Mouse (Mus musculus) left cerebral cortex, postnatal 4 days (tissue): Measurements from ENCODE around the gene Pip5k1c. TPM values are rescaled to one million over a fixed set of nuclear protein-coding genes. Genes with fewer than 3 reads are reported as not detected.
A peak's percentile ranks its signal among the peaks of the same experiment; 100 is the strongest.

Experiments used
- DNase-seq: peaks from one replicate; pipeline ENCODE4 v3.0.0-alpha.2; 2022
- intact Hi-C: fragments of 180-260 bp; cut with DNase I; formaldehyde crosslinking; loops from one replicate; pipeline ENCODE4 v1.15.1; 2025
- total RNA-seq, 2 experiments: library from RNA; stranded (reverse); gene quantifications; 2 replicates each; pipeline ENCODE4 v1.2.3; 2021

The Pip5k1c gene
- total RNA-seq, 2 experiments from 2014 or later: 295 to 304 TPM

DNA sequence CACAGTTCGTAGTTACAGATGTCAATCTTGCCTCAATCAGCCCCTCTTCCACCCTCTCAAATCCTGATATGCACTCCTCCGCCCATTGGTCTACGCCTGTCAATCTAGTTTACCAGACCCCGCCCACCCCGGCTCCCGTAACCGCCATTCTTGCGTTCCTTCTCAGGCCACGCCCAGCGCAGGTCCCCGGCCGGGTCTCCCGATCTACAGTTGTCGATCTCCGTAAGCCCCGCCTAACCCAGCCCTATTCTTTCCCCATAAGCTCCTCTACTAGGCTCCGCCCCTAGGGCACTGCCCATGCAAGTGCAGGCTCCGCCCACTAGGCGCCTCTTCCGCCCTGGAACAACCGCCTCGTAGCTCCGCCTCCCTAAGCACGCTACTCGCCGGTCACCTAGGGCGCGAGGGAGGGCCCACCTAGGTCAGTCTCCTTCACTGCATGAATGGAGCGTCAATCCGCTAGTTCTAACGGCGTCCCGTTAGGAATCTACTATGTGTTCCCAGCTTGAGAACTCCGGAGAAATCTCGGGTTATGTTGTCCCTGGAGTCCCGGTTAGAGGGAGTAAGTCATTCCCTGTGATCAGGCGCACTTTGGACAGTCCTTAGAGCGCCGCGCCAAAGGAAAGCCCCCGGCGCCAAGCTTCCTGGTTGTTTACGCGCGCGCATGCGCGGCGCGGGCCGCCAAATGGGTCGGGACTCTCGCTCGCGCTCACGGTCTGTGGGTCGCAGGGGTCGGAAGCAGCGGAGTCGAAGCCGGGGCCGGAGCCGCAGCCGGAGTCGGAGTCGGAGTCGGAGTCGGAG lies 28.0 kb downstream of the Pip5k1c start, which contains the start of gene Cactin:
Gene Cactin (plus strand): TSS at position 554 of the 798 bp plus-strand sequence.
- peak; percentile 100 for DNase-seq
- intact Hi-C loops: no loop called here

DNA sequence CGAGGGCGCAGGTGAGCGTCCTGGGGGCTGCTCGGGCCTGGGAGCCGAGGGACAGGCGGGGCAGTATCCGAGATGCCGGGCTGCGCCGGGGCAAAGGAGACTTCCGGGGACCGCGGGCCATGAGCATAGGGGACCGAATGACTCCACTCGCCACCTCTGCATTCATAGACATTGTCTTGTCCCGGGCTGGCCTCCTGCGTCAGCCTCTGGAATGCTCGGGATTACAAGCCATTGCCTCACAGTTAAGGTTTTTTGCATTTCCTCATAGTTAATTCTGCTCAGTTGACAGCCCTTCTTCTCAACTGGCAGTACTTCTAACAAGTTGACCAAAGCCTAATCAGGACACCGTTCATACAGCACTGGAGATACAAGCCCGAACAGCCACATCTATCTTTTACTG lies 28.7 kb downstream of the Pip5k1c start:
- intact Hi-C loops: no loop called here
- no peak for DNase-seq

DNA sequence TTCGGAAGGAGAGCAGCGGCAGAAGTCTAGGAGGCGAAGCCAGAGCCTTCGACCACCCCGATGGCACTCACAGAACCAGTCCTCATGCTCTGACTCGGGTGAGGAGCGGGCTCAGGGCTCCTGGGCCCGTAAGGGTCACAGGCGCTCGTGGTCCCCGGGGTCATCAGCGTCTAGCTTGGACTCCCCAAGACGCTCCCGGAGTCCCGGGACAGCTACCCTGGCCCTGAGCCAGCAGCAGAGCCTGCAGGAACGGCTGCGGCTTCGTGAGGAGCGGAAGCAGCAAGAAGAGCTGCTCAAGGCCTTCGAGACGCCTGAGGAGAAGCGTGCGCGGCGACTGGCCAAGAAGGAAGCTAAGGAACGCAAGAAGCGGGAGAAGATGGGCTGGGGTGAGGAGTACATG lies 29.7 kb downstream of the Pip5k1c start:
- intact Hi-C loops: no loop called here

DNA sequence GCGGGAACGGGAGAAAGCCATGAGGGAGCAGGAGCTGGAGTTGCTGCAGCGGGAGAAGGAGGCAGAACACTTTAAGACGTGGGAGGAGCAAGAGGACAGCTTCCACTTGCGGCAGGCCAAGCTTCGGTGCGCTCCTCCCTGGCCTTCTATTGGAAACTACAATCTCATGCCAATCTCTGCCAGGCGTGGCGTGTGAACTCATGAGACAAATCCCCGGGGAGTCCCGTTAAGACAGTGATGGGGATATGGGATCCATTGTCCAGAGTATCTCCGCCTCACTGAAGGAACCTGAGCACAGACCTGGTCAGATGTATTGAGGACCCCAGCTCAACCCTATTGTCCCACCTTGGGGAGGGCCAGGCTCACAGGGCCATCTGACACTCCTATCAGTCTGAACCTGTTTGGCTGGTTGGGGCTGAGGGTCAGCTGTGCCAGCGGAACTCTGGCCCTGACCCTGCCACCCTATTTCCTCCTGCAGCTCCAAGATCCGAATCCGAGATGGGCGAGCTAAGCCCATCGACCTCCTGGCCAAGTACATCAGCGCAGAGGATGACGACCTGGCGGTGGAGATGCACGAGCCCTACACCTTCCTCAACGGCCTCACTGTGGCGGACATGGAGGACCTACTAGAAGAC lies 30.5 kb downstream of the Pip5k1c start:
- intact Hi-C loops: no loop called here
- DNase-seq: no peak

More for the DNA sequence above, 29.7 kb downstream of the Pip5k1c start:
- DNase-seq: no peak

DNA sequence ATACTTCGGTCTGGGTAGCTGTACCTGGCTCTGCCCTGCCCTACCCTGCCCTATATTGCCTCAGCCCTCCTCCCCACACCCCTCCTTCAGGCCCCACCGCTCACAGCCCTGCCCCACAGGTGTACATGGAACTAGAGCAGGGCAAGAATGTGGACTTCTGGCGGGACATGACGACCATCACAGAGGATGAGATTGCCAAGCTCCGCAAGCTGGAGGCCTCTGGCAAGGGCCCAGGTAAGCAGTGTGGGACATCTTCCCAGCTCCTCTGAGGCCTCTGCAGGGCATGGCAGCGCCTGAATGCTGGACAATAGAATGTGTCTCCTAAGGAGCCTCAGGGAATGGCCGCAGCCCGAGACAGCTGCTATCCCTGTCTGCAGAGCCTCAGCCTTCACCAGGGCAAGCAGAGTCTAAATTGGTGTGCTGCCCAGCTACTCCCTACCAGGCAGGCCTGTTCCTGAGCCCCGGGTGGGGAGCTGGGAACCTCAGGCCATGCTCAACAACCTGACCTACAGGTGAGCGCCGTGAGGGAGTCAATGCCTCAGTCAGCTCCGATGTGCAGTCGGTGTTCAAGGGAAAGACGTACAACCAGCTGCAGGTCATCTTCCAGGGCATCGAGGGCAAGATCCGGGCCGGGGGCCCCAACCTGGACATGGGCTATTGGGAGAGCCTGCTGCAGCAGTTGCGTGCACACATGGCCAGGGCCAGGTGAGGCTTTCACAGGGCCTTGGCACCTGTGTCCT lies 31.2 kb downstream of the Pip5k1c start:
- intact Hi-C loops: no loop called here
- DNase-seq: no peak

DNA sequence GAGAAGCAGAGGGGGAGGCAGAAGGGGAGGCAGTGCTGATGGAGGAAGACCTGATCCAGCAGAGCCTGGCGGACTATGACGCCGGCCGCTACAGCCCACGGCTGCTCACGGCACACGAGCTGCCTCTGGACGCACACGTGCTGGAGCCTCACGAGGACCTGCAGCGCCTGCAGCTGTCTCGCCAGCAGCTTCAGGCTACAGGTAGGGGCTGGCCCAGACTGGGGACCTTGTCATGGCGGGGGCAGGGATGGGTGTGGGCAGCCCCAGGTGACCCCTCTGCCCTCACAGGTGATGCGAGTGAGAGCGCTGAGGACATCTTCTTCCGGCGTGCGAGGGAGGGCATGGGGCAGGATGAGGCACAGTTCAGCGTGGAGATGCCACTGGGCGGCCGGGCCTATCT lies 32.4 kb downstream of the Pip5k1c start:
- no peak for DNase-seq
- intact Hi-C loops: no loop called here

DNA sequence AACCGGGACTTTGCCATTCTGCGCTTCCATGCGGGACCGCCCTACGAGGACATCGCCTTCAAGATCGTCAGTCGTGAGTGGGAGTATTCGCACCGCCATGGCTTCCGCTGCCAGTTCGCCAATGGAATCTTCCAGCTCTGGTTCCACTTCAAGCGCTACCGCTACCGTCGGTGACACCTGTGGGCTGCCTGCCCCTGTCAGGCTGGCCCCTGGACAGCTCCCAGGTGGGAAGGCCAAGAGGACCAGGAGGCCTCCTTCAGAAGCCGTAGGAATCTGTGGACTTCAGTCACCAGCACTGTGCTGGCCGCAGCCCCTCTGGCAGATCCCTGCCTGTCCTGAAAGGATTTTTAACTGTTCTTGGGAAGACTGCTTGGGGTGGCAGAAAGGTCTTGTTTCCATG lies 33.0 kb downstream of the Pip5k1c start:
- no peak for DNase-seq

DNA sequence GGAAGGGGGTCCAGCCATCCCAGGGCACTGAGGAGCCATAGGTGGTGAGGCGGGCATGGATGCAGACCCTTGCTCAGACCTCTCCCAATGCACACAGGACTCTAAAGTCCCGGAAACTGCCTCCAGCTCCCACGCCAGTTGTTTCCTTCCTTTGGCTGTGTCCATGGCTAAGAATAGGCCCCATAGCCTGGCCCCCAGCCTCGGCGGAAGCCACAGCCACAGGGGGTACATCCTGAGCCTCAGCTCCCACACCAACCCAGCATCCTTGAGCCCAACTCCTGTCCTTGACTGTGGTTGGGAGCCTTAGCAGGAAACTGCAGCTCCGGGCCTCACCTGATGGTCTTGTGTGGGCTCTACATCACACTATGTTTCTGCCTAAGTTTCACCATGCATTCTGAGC lies 34.1 kb downstream of the Pip5k1c start:
- DNase-seq: no peak
- intact Hi-C loops: no loop called here

More for the DNA sequence above, 33.0 kb downstream of the Pip5k1c start:
- intact Hi-C loops: no loop called here

DNA sequence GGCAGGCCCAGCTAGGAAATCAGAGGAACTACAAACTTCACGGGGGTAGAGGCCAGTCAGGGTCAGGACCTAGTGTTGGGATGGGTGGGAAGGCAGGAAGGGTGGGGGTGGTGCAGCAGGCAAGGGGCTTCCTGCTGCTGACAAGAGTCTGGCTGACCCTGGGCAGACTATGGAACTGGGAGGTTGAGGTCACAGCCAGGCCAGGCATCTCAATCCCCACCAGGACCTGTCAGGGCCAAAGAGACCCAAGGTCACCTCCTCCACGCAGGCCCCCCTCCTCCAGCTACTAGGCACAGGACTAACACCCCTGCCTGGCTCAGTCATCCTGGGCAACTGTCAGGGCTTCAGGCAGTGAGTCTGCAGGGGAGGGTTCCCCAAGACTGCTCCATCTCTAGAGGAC lies 35.2 kb downstream of the Pip5k1c start:
- intact Hi-C loops: no loop called here
- no peak for DNase-seq

DNA sequence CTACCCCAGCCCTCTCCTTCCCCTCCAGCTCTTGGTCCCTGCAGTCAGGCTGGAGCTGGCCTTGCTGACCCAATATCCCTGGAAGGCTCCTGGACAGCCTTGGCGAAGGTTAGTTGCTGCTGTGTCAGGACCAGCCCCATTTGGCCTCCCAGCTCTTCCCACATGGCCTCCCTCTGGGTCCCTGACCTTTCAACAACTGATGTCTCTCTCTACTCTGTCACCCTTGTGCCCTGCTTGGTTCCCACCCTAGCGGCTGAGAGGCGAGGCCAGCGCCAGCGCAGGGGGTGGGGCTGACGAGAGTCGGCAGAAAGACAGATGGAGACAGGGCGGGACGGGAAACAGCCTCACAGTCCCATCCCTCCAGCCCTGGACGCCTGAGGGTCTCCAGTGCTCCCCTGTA lies 35.6 kb downstream of the Pip5k1c start, which contains the start of gene Tbxa2r:
Gene Tbxa2r (plus strand): TSS at position 346 of the 400 bp plus-strand sequence.
- no peak for DNase-seq
- intact Hi-C loops: no loop called here

DNA sequence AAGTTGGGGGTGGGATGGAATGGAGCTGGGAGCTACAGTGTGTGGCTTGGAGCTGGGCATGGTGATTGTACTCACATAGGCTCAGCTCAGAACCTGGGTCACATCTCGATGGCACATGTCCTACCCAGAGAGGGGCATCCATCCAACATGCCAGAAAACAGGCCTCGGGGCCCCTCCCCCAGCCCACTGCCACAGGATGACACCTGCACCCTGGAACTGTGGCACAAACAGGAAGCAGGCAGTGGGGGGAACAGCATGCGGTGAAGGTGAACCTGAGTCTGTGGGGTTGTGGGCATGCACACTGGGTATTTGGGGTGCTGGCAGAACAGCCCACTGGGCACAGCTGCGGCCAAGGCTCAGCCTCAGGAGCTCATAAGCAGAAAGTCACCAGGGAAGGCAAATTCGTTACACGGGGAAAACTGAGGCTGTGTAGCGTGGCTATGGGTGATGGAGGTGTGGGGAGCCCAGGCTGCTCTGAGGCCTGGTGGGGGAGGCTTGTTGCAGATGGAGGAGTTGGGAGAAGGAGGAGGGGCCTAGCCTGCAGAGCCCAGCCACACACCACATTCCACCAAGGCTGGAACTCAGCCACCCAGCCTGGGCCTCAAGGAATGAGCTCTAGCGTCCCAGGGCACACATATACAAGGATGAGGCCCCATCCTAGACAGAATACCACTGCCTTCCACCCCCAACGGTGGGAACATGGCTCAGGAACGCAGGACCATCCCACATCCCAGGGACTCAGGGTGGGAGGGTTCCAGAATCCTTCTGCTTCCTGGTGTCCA lies 36.6 kb downstream of the Pip5k1c start:
- no peak for DNase-seq
- intact Hi-C loops: no loop called here

DNA sequence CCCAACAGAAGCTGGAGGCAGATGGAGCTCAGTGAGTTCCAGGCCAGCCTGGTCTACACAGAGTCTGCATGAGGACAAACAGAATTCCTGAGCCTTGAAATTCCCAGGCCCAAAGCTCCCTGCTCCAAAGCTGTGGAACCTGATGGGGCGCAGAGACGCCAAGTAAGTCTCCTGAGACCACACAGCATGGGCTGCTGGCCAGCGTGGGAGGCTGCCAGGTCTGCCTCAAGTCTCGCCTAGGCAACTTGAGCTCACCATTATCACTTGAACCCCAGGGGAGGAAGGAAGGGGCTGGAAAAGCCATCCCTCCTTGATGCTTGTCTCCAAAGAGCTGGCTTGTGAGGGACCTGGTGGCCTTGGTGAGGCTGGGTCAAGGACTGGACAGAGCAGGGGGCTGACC lies 37.2 kb downstream of the Pip5k1c start:
- DNase-seq: no peak
- intact Hi-C loops: no loop called here

DNA sequence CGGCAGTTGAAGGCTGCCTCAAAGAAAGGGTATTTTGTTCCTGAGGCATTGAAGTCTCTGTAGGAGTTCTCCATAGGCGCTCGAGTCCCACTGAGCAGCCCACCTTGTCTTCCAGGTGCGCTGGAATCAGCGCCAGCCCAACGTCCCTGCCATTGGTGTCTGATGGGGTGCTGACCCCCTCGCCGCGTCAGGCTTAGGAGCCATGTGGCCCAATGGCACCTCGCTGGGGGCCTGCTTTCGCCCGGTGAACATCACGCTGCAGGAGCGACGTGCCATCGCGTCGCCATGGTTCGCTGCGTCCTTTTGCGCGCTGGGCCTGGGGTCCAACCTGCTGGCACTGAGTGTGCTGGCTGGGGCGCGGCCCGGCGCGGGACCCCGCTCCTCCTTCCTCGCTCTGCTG lies 39.5 kb downstream of the Pip5k1c start:
- DNase-seq: no peak
- intact Hi-C loops: no loop called here

DNA sequence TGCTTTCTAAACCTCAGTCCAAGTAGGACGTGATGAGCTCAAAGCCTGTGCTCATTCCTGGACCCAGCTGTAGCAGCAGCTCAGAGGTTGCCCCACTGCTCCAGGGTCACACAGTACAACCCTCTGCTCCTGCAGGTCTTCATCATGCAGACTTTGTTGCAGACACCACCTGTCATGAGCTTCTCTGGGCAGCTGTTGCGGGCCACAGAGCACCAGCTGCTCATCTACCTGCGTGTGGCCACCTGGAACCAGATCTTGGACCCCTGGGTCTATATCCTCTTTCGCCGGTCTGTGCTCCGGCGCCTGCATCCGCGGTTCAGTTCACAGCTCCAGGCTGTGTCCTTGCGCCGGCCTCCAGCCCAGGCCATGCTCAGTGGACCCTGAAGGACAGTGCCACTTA lies 41.6 kb downstream of the Pip5k1c start:
- intact Hi-C loops: no loop called here
- no peak for DNase-seq

DNA sequence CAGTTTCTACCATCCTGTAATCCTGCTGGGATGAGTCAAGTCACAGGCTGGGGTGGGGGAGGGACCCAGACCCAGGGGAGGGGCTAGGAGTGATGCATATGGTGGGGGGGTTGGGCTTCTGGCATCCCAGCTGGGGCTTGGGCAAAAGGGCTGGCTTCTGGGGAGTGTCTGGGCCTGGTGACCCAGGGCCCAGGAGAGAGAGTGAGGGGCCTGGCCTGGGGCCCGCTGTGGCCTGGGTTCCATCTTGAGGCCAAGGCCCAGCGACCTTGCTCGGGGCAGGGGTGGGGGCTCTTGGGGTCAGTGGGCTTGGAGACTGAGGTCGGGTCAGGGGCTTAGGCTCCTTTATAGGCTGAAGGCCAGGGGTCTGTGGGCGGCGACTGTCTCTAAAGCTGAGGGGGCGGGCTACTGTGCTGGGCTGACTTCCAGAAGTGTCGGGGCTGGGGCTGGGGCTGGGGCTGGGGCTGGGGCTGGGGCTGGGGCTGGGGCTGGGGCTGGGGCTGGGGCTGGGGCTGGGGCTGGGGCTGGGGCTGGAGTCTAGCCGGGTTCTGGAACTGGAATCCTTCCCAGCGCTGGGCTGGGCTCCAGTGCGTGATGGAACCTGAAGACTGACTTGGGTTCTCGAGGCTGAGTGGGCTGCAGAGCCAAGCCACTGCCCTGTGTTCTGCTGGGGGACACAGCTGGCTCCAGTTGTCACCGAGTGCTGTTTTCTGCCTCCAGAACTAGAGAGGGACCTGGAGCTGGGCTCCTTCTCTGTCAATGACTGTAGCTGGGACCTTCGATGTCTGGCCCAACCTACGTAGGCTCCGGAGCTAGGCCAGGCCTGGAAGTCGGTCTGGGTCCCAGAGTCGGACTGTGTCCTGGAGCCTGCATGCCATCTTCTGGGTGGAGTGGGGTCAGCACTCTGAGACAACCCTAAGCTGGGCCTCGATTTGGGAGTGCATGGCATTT lies 42.9 kb downstream of the Pip5k1c start:
- intact Hi-C loops: no loop called here
- DNase-seq: peak; percentile 68

DNA sequence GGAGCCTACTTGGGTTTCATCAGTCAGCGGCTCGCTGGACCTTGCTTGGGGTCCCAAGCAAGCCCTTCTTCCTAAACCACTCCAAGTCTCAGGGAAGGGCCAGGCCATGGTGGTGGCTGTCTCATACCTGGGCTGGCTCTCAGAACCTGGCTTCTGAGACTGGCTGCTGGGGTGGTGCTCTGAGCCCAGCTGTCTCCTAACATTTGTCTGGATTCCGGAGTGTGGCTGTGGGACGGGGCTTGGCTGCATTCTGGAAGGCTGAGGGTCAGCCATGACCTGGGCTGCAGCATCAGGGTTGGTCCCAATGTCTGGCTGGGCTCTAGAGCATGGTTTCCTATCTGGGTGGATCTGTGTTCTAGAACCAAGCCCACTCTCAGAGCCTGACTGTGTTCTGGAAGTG lies 43.8 kb downstream of the Pip5k1c start:
- no peak for DNase-seq
- intact Hi-C loops: no loop called here

DNA sequence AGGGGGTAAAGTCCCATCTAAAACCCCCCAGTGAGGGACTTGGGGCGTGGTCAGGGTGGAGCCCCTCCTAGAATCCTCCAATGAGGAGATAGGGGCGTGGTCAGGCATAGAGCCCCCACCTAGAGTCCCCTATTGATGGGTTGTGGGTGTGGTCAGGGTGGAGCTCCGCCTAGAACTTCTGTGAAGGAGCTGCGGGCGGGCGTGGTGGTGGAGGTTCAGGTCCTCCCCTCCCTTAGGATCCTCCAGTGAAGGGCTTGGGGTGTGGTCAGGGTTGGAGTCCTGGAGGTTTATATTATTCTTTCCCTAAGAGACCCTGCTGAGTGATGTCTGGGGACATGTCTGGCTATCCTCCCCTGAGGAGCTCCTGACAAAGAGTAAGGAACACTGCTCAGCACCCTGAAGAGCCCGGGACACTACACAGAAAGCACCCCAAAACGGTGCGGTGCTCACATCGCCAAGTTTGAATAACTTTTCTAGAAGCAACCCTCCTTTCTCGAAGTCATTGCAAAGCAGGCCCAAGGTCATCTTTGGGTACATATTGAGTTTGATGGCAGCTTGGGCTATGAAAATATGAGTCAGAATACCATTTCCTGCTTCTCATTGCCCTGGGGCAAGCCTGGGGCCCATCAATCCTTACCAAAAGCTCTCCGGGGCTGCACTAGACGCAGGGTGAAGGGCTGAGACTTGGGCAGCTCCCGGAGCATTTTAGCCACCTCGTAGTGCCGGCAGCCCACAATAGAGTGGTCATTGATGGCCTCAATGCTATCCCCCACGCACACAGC lies 48.0 kb downstream of the Pip5k1c start:
- no peak for DNase-seq
- intact Hi-C loops: loop anchor here (10.0 kb wide), 1 partner anchor 146 kb away; no protein-coding TSS in a partner anchor

DNA sequence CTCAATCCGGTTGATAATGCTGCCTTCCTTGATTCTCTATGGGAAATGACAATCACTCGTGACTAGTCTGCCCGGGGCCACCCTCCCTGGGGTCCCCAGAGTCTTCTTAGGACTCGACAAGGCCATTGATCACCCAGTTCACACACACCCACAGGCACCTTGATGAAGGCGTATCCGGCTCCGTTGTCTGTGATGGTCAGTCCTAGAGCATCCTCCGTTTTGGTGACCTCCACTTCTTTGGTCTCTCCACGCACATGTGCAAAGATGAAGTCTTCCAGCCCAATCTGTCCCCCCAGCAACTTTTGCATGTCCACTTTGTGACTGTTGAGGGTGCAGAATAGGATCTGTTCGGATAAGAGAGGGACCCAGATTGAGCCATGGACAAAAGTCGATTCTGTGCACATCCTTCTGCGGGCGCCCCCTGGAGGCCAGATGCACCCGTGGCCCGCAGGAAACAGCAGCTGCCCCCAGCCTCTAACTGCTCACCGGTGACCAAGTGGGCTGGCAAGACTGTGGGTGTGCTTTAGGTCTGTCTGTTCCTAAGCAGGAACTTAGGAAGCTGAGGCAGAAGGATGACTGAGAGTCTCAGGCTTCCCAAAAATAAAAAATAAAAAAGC lies 48.7 kb downstream of the Pip5k1c start:
- intact Hi-C loops: loop anchor here (10.0 kb wide), 1 partner anchor 147 kb away; no protein-coding TSS in a partner anchor
- peak; percentile 76 for DNase-seq
